Mouse (Mus musculus) liver, adult 2 months (tissue): ENCODE results near the gene Psme1.
A peak's percentile ranks its signal among the peaks of the same experiment; 100 is the strongest.

ENCODE experiments used
- CTCF ChIP-seq: fragments of 200-500 bp; IDR thresholded peaks from 2 replicates; pipeline ENCODE4 v1.5.1; 2011; ENCODE audit warnings: low read depth, low read length, control low read depth
- POLR2A ChIP-seq: fragments of 200-500 bp; IDR thresholded peaks from 2 replicates; pipeline ENCODE4 v1.6.1; 2011; ENCODE audit warnings: low read length, control low read depth; ENCODE audit not compliant: insufficient read depth; ENCODE audit errors: extremely low read depth

DNA sequence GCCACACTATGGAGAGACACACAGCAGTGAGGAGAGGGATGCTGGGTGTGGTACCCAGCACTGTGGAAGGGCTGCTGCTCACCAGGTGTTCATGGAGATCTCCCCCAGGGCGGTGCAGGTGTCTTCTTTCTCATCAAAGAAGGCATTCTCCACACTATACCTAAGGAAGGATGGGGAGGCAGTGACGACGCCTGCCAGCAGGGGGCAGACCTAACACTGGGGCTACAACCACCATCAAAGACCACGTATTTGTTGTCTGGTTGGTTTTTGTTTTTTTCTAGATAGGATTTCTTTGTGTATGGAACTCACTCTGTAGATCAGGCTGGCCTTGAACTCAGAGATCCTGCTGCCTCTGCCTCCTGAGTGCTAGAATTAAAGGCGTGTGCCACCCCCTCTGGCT lies 51.4 kb downstream of the Psme1 start:
- TF ChIP-seq CTCF (peak; percentile 93), POLR2A (no peak)
